Mouse (Mus musculus) adrenal gland, postnatal 25 days (tissue): Measurements from ENCODE around the gene Eya3. TPM values are rescaled to one million over a fixed set of nuclear protein-coding genes. Genes with fewer than 3 reads are reported as not detected.
"Not testable (repeated sequence)": the region's sequence is repeated elsewhere in the genome, so short reads cannot be mapped to it uniquely, and the experiment has no call there.

Experiments
- DNase-seq: peaks from one replicate; pipeline ENCODE4 v3.0.0; 2021; ENCODE audit warnings: mixed read lengths
- total RNA-seq: library from RNA; stranded (reverse); gene quantifications from 2 replicates; pipeline ENCODE4 v1.2.3, GENCODE M21; 2021

Eya3 gene
- total RNA-seq, 1 experiment from 2014 or later = 28.8 TPM

GRCm38 (mm10) chr4:132647439-132647838 is 8.7 kb downstream of the Eya3 start:
- no peak for DNase-seq

- no peak for DNase-seq
Measured at GRCm38 (mm10) chr4:132649271-132649999, 10.6 kb downstream of the Eya3 start.

GRCm38 (mm10) chr4:132652842-132653241 is 14.1 kb downstream of the Eya3 start:
- peak; percentile 56 for DNase-seq

- no peak for DNase-seq
Measured at GRCm38 (mm10) chr4:132653799-132654198, 15.0 kb downstream of the Eya3 start.

GRCm38 (mm10) chr4:132655290-132655689 is 16.5 kb downstream of the Eya3 start:
- no peak for DNase-seq

- DNase-seq = no peak
Measured at GRCm38 (mm10) chr4:132659106-132659505, 20.3 kb downstream of the Eya3 start.

GRCm38 (mm10) chr4:132672697-132673096 is 33.9 kb downstream of the Eya3 start:
- no peak for DNase-seq

- peak; percentile 39 for DNase-seq
Measured at GRCm38 (mm10) chr4:132676771-132677539, 38.2 kb downstream of the Eya3 start.

GRCm38 (mm10) chr4:132689634-132690033 is 50.8 kb downstream of the Eya3 start:
- no peak for DNase-seq

- DNase-seq = no peak
Measured at GRCm38 (mm10) chr4:132693366-132693765, 54.6 kb downstream of the Eya3 start.

GRCm38 (mm10) chr4:132702076-132702475 is 63.3 kb downstream of the Eya3 start:
- no peak for DNase-seq

- no peak for DNase-seq
Measured at GRCm38 (mm10) chr4:132706885-132707284, 68.1 kb downstream of the Eya3 start.

- no peak for DNase-seq
Measured at GRCm38 (mm10) chr4:132713181-132713580, 74.4 kb downstream of the Eya3 start.

- DNase-seq = no peak
Measured at GRCm38 (mm10) chr4:132718251-132718650, 79.5 kb downstream of the Eya3 start.

- no peak for DNase-seq
Measured at GRCm38 (mm10) chr4:132728233-132728632, 89.4 kb downstream of the Eya3 start.

- DNase-seq = no peak
Measured at GRCm38 (mm10) chr4:132731616-132732015, 92.8 kb downstream of the Eya3 start.

- peak; percentile 97 for DNase-seq
Measured at GRCm38 (mm10) chr4:132732148-132732684, 93.4 kb downstream of the Eya3 start, which contains the start of gene Xkr8. Xkr8 (minus strand) TSS chr4:132732546.

- no peak for DNase-seq
Measured at GRCm38 (mm10) chr4:132733071-132733770, 94.4 kb downstream of the Eya3 start.

GRCm38 (mm10) chr4:132734766-132735165 is 96.0 kb downstream of the Eya3 start:
- no peak for DNase-seq

GRCm38 (mm10) chr4:132735389-132735788 is 96.6 kb downstream of the Eya3 start:
- DNase-seq = no peak

- DNase-seq = no peak
Measured at GRCm38 (mm10) chr4:132735894-132736293, 97.1 kb downstream of the Eya3 start.

GRCm38 (mm10) chr4:132737154-132737553 is 98.4 kb downstream of the Eya3 start:
- not testable (repeated sequence) for DNase-seq

- DNase-seq = no peak
Measured at GRCm38 (mm10) chr4:132741491-132741890, 102.7 kb downstream of the Eya3 start.
